Mouse (Mus musculus): ENCODE data around the gene Htr5a.

The Htr5a gene

DNA sequence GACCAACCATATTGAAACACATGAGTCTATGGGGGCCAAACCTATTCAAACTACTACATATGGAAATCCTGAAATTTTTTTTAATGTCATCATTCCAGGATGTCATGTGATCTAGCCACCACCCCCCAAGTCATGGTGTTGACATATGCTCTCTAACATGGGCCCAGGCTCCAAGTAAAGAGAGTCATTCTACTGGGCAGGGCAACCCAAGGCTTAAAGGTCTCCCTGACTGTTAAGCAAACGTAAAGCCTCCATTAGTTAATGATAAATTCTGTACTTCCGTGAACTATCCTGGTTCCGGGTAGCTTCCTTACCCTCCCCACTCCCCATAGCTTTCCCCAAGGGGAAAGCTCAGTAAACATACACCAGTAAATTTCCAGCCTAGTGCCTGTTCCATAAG, 46.1 kb downstream of the Htr5a start:
- no peak for DNase-seq

DNA sequence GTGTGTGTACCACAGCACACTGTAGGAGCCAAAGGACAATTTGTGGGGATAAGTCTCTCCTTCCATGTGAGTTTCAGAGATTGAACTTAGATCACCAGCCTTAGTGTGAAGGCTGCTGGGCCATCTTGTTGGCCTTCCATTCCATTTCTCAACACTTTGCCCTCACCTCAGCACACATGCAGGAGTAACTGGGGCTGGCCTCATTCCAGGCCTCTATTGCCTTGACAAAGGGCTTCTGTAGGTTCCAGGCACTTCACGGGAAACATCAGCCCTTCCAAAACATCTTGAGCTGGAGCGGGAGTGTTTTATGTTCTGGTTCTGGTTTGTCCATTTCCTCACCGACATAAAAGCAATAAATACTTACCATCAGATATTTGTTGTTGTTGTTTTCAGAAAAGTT, 54.0 kb downstream of the Htr5a start:
- no peak for DNase-seq

DNA sequence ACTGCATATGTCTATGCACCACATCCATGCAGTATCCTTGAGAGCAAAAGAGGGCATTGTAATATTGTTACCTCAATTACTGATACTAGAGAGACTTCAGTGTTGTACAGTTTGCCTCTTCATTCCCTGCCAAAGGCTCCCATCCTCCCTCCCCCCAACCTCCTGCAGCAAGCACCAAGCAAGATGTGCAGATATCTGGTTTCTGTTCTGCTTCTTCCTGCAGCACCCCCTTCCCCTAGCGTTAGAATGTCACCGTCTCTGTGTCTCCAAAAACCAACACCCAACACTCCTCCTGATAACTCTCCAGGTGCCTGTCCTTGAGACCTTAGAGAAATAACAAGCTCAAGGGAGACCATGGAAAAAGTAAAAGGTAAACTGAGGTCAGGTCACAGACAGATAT, 57.8 kb downstream of the Htr5a start:
- no peak for DNase-seq

DNA sequence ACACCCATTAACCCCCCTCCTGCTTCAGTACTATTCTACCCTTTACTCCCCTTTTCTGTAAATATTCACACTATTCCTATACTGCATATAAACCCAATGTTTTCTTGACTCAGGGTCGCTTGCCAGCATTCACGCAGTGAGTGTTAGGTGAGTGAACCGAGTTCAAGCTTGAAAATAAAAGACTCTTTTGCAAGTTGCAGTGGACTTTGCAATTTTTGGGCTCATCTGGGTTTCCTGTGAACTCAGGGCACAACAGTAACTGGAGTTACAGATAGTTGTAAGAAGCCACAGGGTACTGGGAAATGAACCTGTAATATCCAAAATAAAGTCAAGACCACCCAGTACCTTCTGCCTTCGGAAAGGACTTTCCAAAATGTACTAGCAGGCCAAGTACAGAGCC, 58.2 kb downstream of the Htr5a start:
- no peak for DNase-seq

Measured in thymus, postnatal 25 days (tissue).